Mouse (Mus musculus) erythroblast, embryonic 14.5 days (primary cell): ENCODE data around the gene Pfkfb4.

Experiments used
- GATA1 ChIP-seq: IDR thresholded peaks from 2 replicates; pipeline ENCODE4 v1.6.1; 2012; ENCODE audit warnings: low read length, inconsistent platforms, mixed read lengths
- TAL1 ChIP-seq: IDR thresholded peaks from 3 replicates; pipeline ENCODE4 v1.6.1; 2012; ENCODE audit warnings: low read length, inconsistent platforms, mixed read lengths

DNA sequence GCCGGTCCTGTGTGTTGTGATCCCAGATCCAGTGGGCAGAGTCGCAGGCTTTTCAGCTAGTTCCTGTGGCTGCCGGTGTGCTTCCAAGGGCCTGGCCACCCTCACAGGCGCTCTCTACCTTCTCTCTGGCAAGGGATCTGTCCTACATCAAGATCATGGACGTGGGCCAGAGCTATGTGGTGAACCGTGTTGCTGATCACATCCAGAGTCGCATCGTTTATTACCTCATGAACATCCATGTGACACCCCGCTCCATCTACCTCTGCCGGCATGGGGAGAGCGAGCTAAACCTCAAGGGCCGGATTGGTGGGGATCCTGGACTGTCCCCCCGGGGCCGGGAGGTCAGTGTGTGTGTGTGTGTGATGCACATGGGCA, 18.7 kb downstream of the Pfkfb4 start:
- no peak for TF ChIP-seq GATA1
- TF ChIP-seq TAL1 = no peak
